Mouse (Mus musculus): ENCODE results near the gene Ppie.
A peak's percentile ranks its signal among the peaks of the same experiment; 100 is the strongest.
"Not testable (repeated sequence)": the region's sequence is repeated elsewhere in the genome, so short reads cannot be mapped to it uniquely, and the experiment has no call there.

Ppie gene

DNA sequence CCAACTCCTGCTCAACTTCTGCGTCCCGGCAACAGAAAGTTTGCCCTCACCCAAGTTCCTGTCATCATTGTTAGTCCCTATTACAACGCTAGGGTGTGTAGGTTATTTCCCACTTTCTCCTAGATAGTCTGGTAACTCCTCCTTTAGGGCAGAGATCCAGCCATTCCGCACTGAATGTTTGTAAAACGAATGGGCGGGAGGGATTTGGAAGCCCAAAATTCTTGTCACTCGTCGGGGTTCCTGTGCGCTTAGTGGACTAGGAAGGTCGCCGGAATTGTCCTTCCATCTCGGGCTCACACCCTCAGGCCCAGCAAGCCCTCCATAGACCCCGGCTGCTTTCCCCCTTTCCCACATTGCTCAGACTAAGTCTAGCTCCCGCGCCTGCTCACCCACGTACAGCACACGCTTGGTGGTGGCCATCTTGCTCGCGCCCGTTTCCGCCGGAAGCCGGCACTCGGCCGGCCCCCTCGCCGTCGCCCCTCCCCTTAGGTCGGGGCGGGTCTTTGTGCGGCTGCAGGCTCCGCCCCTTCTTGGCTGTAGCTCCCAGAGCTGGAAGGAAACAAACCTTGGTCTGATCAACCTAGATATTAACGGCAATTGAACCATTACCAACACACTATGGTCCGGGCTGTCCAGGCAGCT, at the start of gene Ppie:
TSS of gene Ppie (minus strand) at position 439 of the 642 bp plus-strand sequence.
- peak; percentile 54 to 63 for DNase-seq (ENCODE audit: low read depth in 2 of 2, low spot score in 2 of 2)

DNA sequence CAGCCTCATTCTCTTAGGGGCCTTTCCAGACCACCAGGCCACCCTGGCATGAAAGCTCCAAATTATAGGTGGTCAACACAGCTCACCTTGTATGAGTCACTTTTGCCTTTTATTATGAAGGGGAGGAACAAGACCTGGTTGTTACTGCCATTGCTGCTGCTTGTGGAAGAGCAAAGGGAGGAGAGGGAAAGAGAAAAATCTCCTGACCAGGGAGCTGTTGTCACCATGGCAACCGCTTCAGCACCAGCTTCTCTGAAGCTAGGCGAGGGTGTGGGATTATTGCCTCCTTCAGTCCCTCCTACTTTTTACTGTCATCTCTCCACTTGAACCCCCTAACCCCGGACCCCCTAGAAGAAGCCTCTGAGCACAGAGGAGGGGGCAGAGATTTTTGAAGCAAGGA, 45.1 kb upstream of the Ppie start:
- no peak for DNase-seq (ENCODE audit: low read depth in 2 of 2, low spot score in 2 of 2)

DNA sequence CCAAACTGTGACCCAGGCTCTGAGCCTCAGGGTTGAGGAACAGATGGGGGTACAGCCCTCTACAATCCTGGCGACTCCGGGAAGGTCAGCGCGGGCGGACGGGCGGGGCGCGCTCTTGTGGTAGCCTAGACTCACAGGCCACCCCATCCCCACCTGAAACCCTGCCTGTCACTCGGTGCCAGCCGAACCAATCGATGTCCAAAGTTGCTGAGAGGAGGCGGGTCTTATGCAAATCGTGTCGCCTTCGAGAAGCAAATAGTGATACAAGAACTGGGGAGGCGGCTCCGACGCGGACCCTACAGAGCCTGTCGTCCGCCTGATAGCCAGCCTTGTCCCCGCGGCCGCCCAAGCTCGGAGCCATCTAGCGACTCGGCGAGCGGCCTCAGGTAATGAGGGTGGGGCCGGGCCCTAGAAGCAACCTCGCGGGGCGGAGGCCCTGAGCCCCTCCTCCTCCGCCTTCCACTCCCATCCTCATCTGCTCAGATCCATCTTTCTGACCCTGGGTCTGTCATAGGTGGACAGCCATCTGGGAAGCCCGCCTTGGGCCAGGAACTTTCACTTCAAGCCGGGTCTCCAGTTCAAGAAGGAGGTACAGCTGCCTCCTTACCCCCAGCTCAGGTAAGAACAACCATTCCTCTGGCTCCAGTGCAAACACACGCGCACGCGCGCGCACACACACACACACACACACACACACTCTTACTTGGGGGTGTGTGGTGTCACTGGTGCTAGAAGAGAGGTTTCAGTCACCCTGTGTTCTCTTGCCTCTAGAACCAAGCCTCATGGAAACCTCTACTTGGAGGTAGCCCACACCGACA, 43.7 kb upstream of the Ppie start:
- DNase-seq (ENCODE audit: low read depth in 2 of 2, low spot score in 2 of 2): peak; percentile 27 to 54

DNA sequence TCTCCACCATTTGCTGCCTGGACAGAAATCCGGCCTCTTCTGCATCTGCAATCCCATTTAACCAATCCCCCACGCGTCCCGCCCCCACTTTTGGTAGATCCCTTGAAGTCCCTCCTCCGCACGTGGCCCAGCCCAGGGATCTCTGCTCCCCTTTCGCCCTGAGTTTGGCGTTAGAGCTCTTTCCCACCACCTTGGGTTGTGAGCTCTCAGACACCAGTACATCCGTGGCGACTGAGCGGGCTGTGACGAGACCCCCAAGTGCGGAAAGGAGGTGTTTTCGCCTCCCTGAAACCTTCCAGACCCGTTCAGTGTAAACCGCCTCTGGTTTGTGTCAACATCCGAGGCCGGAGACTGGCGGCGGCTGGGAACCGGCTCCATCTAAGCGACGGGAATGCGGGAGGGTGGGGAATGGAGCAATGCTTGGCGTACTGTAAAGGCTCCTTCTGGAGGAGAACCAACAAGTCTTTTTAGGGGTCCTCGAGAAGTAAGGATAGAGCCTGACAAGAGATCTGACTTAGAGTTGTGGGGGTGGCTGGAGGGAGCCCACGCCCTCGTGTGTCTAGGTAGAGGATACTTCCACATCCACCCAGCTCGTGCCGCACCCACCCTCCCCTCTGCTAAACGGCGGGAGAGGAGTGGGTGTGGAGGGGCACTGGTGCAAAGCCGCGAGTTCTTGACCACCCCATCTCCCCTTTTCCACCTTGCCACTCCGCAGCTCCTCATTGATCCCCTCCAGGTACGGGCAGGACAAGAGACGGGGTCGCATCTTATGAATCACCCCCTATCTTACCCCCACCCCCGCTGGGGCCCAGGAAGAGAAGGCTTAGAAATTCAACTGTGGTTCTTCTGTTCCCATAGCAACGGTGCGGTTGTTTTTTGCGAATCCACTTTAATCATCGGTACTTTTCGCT, 42.8 kb upstream of the Ppie start, which contains the start of gene Hpcal4:
TSS of gene Hpcal4 (plus strand) at position 900 of the 911 bp plus-strand sequence.
- DNase-seq (ENCODE audit: low read depth in 2 of 2, low spot score in 2 of 2): peak; percentile 14 to 45

DNA sequence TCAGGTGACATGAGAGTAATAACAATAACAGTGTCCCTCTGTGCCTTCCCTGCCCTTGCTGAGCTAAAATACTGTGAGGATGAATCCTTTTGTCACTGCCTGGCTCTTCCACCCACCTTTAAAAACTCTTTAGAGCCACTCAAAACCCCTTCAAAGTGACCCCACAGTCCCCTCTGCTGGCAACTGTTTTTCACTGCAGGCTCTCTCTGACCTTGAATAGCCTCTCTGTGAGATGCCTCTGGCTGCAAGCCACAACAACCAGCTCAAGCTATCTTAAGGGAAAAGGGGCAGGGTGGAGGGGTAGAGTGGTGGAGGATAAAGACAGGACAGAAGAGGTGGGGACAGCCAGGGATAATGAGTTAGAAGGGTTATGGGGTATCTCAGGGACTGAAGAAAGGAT, 32.1 kb upstream of the Ppie start:
- DNase-seq (ENCODE audit: low read depth in 2 of 2, low spot score in 2 of 2): no peak

DNA sequence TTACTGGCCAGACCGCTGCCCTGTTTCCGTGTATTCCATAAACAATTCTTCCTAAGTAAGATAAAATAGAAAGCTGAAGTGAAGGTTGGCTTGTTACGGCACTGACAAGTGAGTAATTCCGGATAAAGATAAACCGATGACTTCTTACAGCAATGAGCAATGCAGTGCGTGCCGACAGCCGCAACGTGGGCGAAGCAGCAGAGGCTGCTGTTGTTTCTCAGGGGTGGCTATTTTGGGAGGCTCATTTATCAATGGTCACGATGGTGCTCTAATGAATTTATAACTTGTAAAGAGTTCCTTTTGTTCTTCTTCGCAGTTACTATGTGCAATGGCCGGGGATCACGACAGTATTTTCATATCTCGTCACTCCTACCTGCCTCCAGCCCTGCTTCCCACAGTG, 24.4 kb upstream of the Ppie start:
- DNase-seq (ENCODE audit: low read depth in 2 of 2, low spot score in 2 of 2): no peak

DNA sequence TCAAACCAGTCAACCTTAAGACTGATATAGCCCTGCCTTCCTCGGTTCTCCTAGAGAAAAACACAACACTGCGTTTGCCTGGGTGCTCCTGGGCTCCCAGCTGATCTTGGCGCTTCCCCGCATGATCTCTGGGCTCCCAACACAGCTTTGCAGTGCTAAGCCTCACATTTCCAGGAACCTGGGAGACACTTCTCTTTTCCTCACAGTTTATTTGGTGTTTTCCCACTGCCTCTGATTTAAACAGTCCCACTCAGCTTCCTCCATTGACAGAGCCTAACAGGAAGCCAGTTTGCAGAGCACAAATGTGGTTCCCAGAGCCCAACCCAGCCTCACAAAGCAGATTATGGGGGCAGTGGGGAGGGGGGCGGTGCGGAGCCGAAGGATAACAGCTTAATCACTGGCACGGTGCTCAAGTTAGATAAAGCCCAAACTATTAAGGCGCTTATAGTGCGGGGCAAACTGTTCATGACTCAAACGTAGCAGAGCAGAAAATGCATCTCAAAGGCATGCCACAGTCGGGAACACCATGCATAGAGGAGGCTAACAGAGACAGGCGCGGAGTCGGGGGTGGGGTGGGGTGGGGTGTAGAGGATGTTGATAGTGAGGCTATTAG, 22.7 kb upstream of the Ppie start:
- DNase-seq (ENCODE audit: low read depth in 2 of 2, low spot score in 2 of 2): no peak

DNA sequence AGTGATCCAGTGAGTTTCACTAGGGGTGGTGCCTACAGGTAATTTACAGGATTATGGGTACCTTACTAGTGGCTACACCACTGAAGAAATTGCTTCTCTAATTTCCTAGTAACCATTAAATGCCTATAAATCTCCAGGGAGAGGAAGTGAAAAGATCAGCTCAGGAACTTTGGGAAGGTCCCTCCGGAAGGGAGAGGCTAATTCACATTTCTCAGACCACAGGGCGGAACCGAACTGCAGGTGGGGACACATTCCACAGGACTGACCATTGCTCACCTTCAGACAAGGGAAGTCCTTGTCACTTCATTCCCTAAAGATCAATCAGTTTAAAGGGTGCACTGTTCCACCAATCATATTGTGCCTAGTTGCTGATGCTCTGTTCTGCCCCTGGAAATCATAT, 21.5 kb upstream of the Ppie start:
- not testable (repeated sequence) for DNase-seq (ENCODE audit: low read depth in 2 of 2, low spot score in 2 of 2)

DNA sequence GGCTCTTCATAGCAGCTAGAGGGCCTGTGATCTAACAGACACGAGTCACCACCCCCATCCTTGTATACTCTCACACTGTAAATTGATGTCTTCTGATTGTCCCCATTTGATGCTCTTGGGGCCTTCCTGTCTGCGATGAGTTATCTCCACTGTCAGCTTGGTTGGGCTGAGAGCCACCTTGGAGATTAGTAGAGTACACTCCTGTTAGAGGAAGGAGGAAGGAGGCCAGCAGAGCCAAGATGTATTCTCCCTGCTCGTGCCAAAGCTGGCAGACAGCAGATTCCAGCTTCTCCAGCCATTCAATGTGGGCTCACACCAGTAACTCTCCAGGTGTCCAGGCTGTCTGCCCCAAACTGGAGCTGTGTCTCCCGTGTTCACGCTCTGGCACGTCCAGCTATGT, 20.8 kb upstream of the Ppie start:
- DNase-seq (ENCODE audit: low read depth in 2 of 2, low spot score in 2 of 2): no peak

DNA sequence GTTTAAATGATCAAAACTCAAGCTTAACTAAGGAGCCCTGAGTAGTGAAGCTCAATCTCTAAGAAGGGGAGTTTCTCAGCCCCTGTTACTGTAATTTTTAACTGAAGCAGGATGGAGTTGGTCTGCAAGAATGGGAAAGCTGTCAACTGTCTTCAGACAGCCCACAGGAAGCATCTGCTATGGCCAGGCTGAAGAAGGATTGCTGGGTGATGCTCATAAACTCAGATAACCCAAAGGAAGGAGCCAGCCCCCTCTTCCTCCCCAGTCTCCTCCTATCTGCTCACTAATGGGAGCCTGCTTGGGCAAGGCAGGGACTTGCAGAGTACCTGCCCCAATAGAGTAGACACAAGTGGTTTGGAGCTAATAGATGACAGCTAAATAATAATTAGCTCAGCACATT, 16.1 kb upstream of the Ppie start:
- no peak for DNase-seq (ENCODE audit: low read depth in 2 of 2, low spot score in 2 of 2)

DNA sequence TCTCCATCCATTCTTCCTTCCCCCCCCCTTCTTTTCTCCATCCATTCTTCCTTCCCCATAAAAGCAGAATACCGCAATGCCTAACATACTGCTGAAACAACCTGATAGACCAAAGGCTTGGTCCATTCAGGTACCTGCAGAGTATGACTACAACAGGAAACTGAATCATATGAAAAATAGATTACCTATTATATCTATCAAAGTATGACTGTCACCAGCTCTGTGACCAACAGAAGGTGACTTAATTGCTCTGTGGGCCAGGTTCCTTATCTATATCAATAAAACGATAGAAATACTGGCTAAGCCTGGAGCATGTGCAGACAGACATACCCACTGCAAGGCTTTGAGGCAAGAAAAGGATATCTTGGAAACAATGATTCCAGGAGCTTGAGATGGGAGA, 15.7 kb upstream of the Ppie start:
- DNase-seq (ENCODE audit: low read depth in 2 of 2, low spot score in 2 of 2): no peak

DNA sequence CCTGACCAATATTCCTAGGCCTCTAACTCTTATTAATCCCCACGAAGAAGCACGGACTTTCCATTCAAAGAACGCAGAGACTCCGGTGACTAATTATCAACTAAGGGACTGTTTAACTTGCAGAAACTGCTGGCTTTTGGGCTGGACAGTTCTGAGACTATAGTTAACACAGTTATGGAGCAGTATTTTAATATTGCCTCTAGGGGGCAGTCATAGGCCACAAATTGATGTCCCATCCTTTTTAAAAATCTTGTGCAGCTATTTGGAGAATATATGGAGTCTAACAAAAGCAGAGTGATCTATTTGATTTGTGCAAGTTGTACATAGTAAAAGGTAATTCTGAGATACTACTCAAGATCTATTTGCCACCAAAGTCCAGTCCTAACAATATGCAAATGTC, 15.3 kb upstream of the Ppie start:
- DNase-seq (ENCODE audit: low read depth in 2 of 2, low spot score in 2 of 2): peak in 1 of 2 experiments; percentile 14

DNA sequence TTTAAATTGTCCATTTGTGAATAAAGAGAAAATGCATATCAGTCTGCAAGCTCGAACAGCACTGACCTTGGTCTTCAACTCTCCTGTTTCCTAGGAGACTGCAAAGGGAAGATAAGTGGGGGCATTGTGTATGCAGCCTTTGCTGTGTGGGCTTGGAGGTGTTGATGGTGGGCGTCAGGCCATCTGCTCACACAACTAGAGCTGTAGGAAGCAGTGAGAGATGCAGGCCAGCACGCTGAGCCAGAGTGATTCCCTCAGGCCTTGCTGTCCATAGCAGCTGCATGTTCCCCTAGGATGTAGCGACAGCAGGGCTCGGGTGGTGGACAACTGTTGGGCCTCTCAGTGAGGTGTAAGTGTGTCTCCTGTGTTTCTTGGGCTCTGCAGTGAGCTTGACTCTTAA, 13.2 kb upstream of the Ppie start:
- no peak for DNase-seq (ENCODE audit: low read depth in 2 of 2, low spot score in 2 of 2)

DNA sequence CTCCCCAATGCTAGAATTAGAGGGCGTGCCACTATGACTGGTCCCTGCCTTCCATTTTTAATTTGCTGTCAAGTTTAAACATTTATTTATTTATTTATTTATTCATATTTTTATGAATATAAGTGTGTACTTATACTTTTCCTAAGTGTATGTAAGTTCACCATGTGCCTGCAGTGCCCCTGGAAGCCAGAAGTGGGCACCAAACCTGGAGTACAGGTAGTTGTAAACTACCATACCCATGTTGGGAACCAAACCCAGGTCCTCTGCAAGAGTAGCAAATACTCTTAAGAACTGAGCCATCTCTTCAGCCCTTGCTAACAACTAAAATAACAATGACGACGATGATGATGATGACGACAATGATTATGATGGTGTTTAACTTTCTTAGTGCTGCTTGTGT, 12.3 kb upstream of the Ppie start:
- DNase-seq (ENCODE audit: low read depth in 2 of 2, low spot score in 2 of 2): no peak

DNA sequence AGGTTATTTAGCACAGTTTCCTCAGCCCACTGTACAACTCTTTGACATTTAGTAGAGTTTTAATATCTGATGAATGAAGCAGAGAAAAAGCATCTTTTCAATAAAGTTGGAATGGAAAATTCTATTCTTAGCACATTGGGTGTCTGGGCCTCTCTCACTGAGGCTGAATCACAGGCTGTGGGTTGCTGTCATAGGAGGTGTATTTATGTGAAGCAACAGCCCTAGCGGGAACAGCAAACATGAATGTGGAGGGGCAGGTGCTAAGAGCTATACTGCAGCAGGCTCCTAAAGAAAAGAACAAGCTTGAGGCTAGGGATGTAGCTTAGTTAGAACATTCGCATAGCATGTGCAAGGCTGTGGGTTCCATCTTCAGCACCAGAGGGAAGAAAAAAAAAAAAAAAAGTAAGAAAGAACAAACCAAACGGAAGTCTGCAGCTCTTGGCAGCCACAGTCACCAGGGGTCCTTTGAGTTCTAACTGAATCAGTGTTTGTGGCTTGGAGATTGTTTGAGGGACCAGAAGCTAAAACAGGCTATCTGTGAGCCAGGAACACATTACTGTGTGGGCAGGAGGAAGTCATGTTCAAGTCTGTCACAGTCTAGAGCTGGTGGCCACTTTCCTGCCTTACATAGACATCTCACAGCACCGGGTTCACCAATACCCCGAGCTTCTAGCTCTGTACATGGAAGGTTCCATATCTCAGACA, 7.8 kb upstream of the Ppie start:
- DNase-seq (ENCODE audit: low read depth in 2 of 2, low spot score in 2 of 2): peak in 1 of 2 experiments; percentile 7

DNA sequence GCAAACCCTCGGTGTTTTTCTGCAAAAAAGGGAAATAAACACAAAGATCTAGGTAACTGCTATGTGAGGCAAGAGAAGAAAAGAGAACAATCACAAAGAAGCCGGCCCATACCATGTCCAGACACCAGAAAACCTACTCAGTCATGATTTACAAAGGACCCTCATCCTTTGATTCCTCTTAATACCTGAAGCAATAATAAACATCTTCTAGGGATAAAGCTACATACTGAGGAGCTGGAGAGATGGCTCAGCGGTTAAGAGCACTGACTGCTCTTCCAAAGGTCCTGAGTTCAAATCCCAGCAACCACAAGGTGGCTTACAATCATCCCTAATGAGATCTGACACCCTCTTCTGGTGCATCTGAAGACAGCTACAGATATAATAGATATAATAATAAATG, 2.2 kb downstream of the Ppie start:
- no peak for DNase-seq (ENCODE audit: low read depth in 2 of 2, low spot score in 2 of 2)

DNA sequence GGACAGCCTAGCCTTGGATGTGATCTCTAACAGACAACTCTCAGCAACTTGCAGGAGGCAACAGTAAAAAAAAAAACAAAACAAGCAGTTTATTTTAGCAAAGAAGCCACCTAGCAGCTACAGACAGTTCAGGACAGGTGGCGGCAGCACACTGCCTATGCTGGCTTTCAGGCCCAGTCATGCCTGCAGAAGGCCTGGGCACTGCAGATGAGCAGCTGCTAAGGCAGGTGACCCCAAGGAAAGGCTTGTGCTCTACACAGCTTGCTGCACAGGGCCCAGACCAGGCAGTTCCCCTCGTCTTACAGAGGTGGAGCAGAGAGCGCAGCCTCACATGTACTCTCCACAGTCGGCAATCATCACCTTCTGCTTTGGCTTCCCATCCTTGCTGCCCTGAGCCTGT, 12.7 kb downstream of the Ppie start:
- DNase-seq (ENCODE audit: low read depth in 2 of 2, low spot score in 2 of 2): no peak

DNA sequence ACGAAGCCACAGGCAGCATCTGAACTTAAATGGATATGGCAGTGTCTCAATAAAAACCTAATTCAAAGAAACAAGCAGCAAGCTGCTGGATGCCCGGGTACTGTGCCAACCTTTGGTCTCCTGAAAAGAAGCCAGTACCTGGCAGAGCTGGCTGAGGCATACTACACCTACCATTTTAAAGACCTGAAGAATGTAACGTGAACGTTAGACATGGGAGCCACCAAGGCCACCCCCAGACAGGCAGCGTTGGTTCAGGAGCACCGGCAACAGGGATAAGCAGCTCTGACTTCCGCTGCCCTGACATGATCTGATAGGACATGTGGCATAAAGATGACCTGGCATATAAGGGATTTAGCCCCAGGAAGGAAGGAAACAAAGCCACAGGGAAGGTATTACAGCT, 13.1 kb downstream of the Ppie start:
- no peak for DNase-seq (ENCODE audit: low read depth in 2 of 2, low spot score in 2 of 2)

DNA sequence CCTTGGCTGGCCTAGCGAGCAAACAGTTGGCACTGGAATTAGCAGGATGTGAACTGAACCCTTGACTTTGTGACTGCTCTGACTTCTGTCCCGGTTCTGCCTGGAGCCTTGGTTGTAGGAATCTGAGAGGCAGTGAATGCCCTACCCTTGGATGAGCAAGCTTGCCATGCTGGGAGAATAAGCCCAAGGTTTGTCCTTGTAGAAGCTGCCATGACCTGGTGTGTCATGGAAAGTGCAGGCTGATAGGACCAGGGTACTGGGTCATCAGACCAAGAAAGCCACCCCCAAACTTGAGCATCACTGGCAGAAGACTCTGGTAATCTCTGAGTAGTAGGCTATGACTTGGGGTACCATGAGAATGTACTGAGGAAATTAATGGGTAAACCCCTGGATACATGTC, 18.5 kb downstream of the Ppie start:
- no peak for DNase-seq (ENCODE audit: low read depth in 2 of 2, low spot score in 2 of 2)

DNA sequence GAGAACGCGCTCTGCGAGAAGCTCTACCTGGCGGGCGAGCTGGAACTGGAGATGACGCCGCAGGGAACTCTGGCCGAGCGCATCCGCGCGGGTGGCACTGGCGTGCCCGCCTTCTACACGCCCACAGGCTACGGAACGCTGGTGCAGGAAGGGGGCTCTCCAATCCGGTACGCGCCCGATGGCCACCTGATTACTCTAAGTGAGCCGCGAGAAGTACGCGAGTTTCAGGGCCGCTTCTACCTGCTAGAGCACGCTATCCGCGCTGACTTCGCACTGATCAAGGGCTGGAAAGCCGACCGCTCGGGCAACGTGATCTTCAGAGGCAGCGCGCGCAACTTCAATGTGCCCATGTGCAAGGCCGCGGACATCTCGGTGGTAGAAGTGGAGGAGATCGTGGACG, 23.1 kb downstream of the Ppie start:
- DNase-seq (ENCODE audit: low read depth in 2 of 2, low spot score in 2 of 2): not testable (repeated sequence)

DNA sequence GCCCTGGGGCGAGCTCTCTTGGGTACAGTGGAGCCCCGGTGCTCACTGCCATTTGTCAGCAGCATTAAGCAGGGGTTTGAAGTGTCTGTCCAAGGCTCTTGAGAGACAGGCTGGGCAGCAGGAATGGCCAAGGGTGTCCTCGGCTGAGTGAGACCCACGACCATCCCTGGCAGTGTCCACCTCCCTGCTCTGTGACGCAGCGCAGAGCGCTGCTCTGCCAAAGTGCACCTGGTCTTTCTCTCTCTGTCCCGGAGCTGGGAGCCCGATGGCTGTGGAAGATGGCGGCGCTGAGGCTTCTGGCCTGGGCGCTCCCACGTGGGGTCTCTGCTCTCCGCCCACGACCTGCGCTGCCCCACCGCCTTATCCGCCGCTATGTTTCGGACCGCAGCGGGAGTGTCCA, 23.7 kb downstream of the Ppie start, which contains the start of gene Oxct2b:
TSS of gene Oxct2b (plus strand) at position 256 of the 400 bp plus-strand sequence.
- DNase-seq (ENCODE audit: low read depth in 2 of 2, low spot score in 2 of 2): no peak

Data from CD8-positive naive resting alpha-beta T cell, adult 2 months (primary cell).